Mouse (Mus musculus): ENCODE results near the gene Ascl2. TPM values are rescaled to one million over a fixed set of nuclear protein-coding genes. Genes with fewer than 3 reads are reported as not detected.

Gene Ascl2
- polyA plus RNA-seq, 1 experiment from 2014 or later: 1.1 TPM

Other genes with a start within 250 kb of the Ascl2 start
- gene Ins2, start 225.9 kb downstream of the Ascl2 start, polyA plus RNA-seq (2016; fragmentation: Nextera tagmentation; extraction: Ambion mirVana): not detected in 2 replicates
- gene Th, start 38.1 kb downstream of the Ascl2 start, polyA plus RNA-seq (2016; fragmentation: Nextera tagmentation; extraction: Ambion mirVana): 0.41 and 1.3 TPM in 2 replicates
- gene Tspan32, start 35.8 kb upstream of the Ascl2 start, polyA plus RNA-seq (2016; fragmentation: Nextera tagmentation; extraction: Ambion mirVana): 2.2 and 2.8 TPM in 2 replicates
- 331 and 337 TPM in 2 replicates for gene Cd81, start 83.5 kb upstream of the Ascl2 start, polyA plus RNA-seq (2016; fragmentation: Nextera tagmentation; extraction: Ambion mirVana)
- 116 and 121 TPM in 2 replicates for gene Tssc4, start 100.0 kb upstream of the Ascl2 start, polyA plus RNA-seq (2016; fragmentation: Nextera tagmentation; extraction: Ambion mirVana)
- 6.2 and 8.8 TPM in 2 replicates for gene Trpm5, start 125.4 kb upstream of the Ascl2 start, polyA plus RNA-seq (2016; fragmentation: Nextera tagmentation; extraction: Ambion mirVana)
- gene Kcnq1, start 137.1 kb upstream of the Ascl2 start, polyA plus RNA-seq (2016; fragmentation: Nextera tagmentation; extraction: Ambion mirVana): 0.94 and 1.8 TPM in 2 replicates